Mouse (Mus musculus): ENCODE data around the gene Eef1e1.
"Not testable (repeated sequence)": the region's sequence is repeated elsewhere in the genome, so short reads cannot be mapped to it uniquely, and the experiment has no call there.

Gene Eef1e1

DNA sequence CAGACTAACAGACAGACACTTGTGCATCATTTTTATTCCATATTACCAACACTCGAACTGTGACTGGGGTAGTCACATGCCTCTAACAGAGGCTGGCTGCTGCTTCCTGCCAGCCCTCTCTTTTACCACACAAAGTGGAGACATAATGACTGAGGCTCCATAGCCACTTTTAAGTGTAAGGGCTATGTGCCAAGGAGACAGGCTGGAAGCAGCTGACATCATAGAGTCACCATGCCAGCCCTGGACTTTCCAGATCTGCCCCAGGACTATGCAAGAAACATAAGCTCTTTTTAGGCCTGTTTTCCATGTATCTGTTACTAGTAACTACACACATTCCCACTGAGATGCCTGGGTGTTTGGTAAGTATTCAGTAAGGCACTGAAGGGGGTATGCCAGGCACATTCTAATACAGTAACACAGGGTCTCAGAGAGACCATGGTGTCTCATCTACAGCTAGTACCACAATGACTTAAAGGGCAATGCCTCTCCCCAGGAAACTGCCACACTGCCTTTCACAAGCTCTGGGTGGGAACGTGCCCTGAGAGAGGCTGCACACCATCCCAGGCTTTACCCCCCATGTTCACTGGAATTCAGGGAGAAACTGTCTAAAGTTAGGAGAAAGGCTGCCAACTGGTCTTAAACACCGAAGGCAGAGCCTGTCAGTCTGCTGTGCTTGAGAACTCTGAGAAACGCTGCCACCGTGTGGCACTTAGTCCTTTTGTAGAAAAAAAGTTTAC lies 33.2 kb downstream of the Eef1e1 start:
- DNase-seq (ENCODE audit: low read depth in 2 of 2, low spot score in 2 of 2), result no peak

GRCm38 (mm10) chr13:38624292-38624902 lies 34.5 kb downstream of the Eef1e1 start:
- no peak for DNase-seq (ENCODE audit: low read depth in 2 of 2, low spot score in 2 of 2)

DNA sequence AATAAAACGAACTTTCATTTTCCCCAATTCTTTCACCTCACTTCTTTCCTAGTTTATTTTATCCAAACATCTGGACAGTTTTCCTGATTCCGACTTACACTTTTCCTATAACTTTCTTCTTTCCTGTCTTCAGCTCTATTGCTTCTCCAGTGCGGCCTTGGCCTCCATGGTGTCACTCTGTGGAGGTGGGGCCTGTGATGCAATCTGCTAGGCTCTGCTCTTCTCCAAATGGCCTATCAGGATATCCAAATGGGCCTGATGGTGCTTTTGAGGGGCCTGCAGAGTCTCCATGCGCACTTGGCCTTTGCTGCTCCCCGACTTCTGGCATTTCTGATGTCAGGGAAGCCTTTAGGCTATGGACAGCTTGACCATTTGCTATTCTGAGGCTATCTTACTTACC lies 35.6 kb downstream of the Eef1e1 start:
- DNase-seq (ENCODE audit: low read depth in 2 of 2, low spot score in 2 of 2), result no peak

DNA sequence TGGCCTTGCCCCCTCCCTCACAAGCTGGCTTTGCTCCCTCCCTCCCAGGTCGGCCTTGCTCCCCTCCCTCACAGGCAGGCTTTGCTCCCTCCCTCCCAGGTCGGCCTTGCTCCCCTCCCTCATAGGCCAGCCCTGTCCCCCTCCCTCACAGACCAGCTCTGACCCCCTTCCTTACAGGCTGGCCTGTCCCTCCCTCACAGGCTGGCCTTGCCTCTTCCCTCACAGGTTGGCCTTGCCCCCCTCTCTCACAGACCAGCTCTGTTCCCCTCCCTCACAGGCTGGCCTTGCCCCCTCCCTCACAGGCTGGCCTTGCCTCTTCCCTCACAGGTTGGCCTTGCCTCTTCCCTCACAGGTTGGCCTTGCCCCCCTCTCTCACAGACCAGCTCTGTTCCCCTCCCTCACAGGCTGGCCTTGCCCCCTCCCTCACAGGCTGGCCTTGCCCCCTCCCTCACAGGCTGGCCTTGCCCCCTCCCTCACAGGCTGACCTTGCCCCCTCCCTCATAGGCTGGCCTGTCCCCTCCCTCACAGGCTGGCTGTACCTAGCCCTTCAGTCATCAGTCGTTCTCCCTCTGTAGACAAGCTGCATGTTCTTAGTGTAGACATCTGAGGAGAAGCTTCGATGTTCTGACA lies 40.7 kb downstream of the Eef1e1 start:
- DNase-seq (ENCODE audit: low read depth in 2 of 2, low spot score in 2 of 2), result not testable (repeated sequence)

- no peak for DNase-seq (ENCODE audit: low read depth in 2 of 2, low spot score in 2 of 2)
These were observed 42.0 kb downstream of the Eef1e1 start for GRCm38 (mm10) chr13:38616887-38617286.

DNA sequence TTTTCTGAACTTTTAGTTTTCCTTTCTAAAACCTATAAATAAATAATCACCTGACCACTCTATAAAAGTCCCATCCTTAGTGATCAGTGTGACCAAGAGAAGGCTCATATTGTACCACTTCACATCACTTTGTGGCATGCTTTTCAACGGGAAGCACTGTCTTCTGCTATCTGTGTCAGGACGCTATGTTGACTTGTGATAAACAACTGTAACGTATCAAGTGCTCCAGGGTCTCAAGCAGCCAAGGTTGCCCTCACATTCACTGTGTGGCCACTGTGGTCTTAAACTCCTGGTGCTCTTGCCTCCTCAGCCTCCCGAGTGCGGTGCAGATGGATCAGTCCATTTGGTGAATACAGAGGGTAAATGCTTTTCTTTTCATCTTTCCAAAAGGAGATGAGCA lies 43.2 kb downstream of the Eef1e1 start:
- DNase-seq (ENCODE audit: low read depth in 2 of 2, low spot score in 2 of 2), result no peak

- DNase-seq (ENCODE audit: low read depth in 2 of 2, low spot score in 2 of 2), result no peak
These were observed 44.6 kb downstream of the Eef1e1 start for GRCm38 (mm10) chr13:38614298-38614697.

DNA sequence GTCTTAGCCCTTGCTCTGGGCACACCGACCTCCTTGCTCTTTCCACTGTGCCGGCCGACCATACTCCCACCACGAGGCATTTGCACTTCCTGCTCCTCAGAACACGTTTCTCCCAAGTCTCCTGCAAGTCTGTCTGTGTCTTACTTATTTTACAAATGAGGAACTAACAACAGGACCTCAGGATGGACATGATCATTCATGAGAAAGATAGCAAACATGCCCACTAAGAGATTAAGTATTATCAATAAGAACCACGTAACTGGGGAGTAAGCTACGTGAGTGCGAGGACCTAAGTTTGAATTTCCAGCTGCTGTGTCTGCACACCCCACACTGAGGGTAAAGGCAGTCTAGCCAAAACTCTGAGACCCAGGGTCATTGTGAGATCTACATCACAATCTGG lies 45.3 kb downstream of the Eef1e1 start:
- no peak for DNase-seq (ENCODE audit: low read depth in 2 of 2, low spot score in 2 of 2)

- DNase-seq (ENCODE audit: low read depth in 2 of 2, low spot score in 2 of 2), result no peak
These were observed 46.2 kb downstream of the Eef1e1 start for GRCm38 (mm10) chr13:38612608-38613007.

- DNase-seq (ENCODE audit: low read depth in 2 of 2, low spot score in 2 of 2), result no peak
These were observed 46.7 kb downstream of the Eef1e1 start for GRCm38 (mm10) chr13:38612179-38612578.

GRCm38 (mm10) chr13:38610336-38610735 lies 48.5 kb downstream of the Eef1e1 start:
- DNase-seq (ENCODE audit: low read depth in 2 of 2, low spot score in 2 of 2), result no peak

GRCm38 (mm10) chr13:38607130-38607529 lies 51.7 kb downstream of the Eef1e1 start:
- DNase-seq (ENCODE audit: low read depth in 2 of 2, low spot score in 2 of 2), result no peak

DNA sequence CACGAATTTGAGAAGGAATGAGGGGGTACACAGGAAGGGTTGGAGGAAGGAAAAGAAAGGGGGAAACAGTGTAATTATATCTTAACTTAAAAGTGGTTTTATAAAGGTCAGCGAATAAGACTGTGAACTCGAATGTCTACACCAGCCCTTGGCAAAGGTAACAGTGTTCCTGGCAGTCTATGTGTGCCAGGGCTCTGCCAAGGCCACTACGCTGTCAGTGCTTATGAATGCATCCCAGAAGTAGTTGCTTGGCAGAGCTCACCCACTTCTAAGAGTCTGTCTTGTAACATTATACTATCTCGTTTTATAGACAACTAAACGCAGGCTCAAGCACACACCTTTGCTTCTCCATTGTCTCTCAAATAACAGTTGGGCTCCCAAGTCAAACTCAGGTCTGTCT lies 53.5 kb downstream of the Eef1e1 start:
- no peak for DNase-seq (ENCODE audit: low read depth in 2 of 2, low spot score in 2 of 2)

- DNase-seq (ENCODE audit: low read depth in 2 of 2, low spot score in 2 of 2), result no peak
These were observed 55.9 kb downstream of the Eef1e1 start for GRCm38 (mm10) chr13:38602966-38603365.

GRCm38 (mm10) chr13:38602243-38602832 lies 56.5 kb downstream of the Eef1e1 start:
- no peak for DNase-seq (ENCODE audit: low read depth in 2 of 2, low spot score in 2 of 2)

GRCm38 (mm10) chr13:38600811-38601210 lies 58.0 kb downstream of the Eef1e1 start:
- DNase-seq (ENCODE audit: low read depth in 2 of 2, low spot score in 2 of 2), result no peak

- DNase-seq (ENCODE audit: low read depth in 2 of 2, low spot score in 2 of 2), result no peak
These were observed 61.8 kb downstream of the Eef1e1 start for GRCm38 (mm10) chr13:38597076-38597475.

DNA sequence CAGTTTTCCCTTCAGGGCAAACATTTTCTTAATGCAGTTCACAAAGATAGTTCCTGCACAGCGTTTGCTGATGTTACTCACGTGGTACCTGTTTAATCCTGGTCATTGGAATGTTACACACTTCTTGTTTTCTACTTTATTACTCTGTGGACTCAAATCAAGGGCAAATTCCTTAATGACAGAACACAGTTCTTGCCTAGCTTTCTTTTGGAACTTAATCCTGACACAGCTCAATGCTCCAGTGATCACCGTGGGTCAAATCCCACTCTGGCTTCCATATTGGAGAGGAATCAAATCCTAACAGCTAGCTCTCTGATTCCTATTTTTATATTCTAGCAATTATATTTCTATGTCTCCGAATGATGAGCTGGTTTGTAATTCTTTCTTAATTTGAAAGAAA lies 62.4 kb downstream of the Eef1e1 start:
- DNase-seq (ENCODE audit: low read depth in 2 of 2, low spot score in 2 of 2), result no peak
